Mouse (Mus musculus) liver, postnatal 0 days (tissue): Measurements from ENCODE around the gene Letmd1.
A peak's percentile ranks its signal among the peaks of the same experiment; 100 is the strongest.

ENCODE experiments used
- CTCF ChIP-seq: sonication (generic); IDR thresholded peaks from 2 replicates; pipeline ENCODE4 v1.5.1; 2016; ENCODE audit warnings: antibody characterized with exemption, low read depth
- EP300 ChIP-seq: IDR thresholded peaks from 2 replicates; pipeline ENCODE4 v1.6.1; 2016; ENCODE audit warnings: antibody characterized with exemption, low read depth, mild to moderate bottlenecking

GRCm38 (mm10) chr15:100458055-100458454 lies 10.8 kb upstream of the Letmd1 start:
- TF ChIP-seq CTCF: peak; percentile 80
- TF ChIP-seq EP300: no peak
